Mouse (Mus musculus): ENCODE data around the gene Endod1.

Gene Endod1

DNA sequence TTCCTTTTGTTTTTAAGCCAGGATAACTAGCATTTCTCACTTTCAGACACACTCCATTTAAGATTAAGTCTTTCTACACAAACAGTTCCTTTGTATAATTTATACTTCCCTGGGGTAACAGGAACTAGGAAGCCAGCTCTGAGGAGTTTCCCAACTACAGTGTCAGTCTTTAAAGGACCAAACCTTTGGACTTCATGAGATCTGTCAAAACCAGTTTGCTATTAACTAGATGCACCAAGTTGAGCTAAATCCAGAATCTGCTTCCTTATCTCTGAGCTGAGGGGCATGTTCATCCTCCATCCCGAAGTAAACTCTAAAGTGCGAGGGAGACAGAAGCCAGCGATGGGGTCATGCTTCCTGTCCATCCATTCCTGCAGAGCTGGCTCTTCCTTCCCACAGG, 74.0 kb downstream of the Endod1 start:
- no peak for DNase-seq

DNA sequence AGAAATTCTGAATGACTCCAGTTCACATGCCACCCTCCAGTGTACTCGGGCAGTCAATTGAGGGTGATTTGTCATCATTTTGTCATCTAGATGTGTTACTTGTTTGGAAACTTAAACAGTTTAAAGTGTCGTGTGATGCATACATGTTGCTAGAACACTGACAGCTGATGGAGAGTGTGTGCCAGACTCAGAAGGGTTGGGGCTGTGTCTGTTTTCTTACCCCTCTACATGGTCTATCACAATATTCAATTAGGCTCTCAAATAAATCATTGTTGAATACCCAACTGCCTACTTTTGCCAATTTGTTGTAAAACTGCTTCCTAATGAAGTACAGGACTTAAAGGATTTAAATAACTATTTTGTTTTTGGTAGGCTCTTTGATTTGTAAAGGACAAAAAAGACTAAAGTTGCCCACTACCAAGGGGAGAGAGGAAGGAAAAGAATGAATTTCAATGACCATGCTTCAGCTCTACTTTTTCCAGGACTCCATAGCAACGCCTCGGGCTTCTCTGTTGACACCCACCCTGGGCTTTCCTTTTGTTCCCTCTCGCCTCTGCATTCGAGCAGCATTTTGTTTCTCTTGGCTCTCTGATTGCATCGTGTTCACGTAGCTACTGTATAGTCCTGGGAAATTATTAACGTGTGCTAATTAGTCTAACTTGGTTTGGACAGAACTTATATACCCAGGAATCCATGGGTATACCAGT, 76.9 kb downstream of the Endod1 start:
- DNase-seq = no peak

Measured in cerebellum, adult 9-11 months (tissue).